Mouse (Mus musculus) cerebellum, postnatal 25 days (tissue): ENCODE measurements around the gene Fcrl5.

Source experiments
- DNase-seq, 2 experiments: peaks; one replicate each; pipeline ENCODE4 v3.0.0; 2021; ENCODE audit warnings: mixed read lengths in 2 of 2

The Fcrl5 gene

GRCm38 (mm10) chr3:87533667-87534378, 98.2 kb downstream of the Fcrl5 start:
- DNase-seq: no peak

- DNase-seq: peak; percentile 35 to 49
These were observed 102.5 kb downstream of the Fcrl5 start for GRCm38 (mm10) chr3:87538034-87538433.

GRCm38 (mm10) chr3:87540028-87540675, 104.6 kb downstream of the Fcrl5 start:
- peak in 1 of 2 experiments; percentile 34 for DNase-seq

GRCm38 (mm10) chr3:87540714-87541113, 105.1 kb downstream of the Fcrl5 start:
- peak; percentile 33 to 40 for DNase-seq

- DNase-seq: peak in 1 of 2 experiments; percentile 39
These were observed 107.1 kb downstream of the Fcrl5 start for GRCm38 (mm10) chr3:87542481-87543215.

- DNase-seq: no peak
These were observed 110.0 kb downstream of the Fcrl5 start for GRCm38 (mm10) chr3:87545554-87545953.

GRCm38 (mm10) chr3:87546291-87546721, 110.7 kb downstream of the Fcrl5 start:
- DNase-seq: no peak

- DNase-seq: no peak
These were observed 114.3 kb downstream of the Fcrl5 start for GRCm38 (mm10) chr3:87549908-87550307.
